Mouse (Mus musculus): ENCODE data around the gene Mdm2. TPM values are rescaled to one million over a fixed set of nuclear protein-coding genes. Genes with fewer than 3 reads are reported as not detected.
"Not testable (repeated sequence)": the region's sequence is repeated elsewhere in the genome, so short reads cannot be mapped to it uniquely, and the experiment has no call there.

The Mdm2 gene
- 10 to 100 TPM; 45.7 to 50.2 TPM for total RNA-seq (2021)
- long read RNA-seq, experiment 1, transcript Mdm2-201 (12 exons, 3,099 nt) = major isoform, 73 of 106 reads
- long read RNA-seq, experiment 1, partial matches to known transcripts = 25 of 106 reads
- long read RNA-seq, experiment 1, other reads (novel, unspliced or antisense) = 8 of 106 reads
- long read RNA-seq, experiment 2, transcript Mdm2-201 (12 exons, 3,099 nt) = major isoform, 52 of 80 reads
- long read RNA-seq, experiment 2, partial matches to known transcripts = 24 of 80 reads
- long read RNA-seq, experiment 2, other reads (novel, unspliced or antisense) = 4 of 80 reads

GRCm38 (mm10) chr10:117710604-117711141 lies at the start of gene Mdm2:
Gene Mdm2 (minus strand): TSS chr10:117710758.
- peak; percentile 98 for DNase-seq (ENCODE audit: low spot score)

GRCm38 (mm10) chr10:117759844-117760630 lies 49.5 kb upstream of the Mdm2 start:
- no peak for DNase-seq (ENCODE audit: low spot score)

GRCm38 (mm10) chr10:117758749-117759727 lies 48.5 kb upstream of the Mdm2 start:
- DNase-seq (ENCODE audit: low spot score) = no peak

GRCm38 (mm10) chr10:117758344-117758743 lies 47.8 kb upstream of the Mdm2 start:
- not testable (repeated sequence) for DNase-seq (ENCODE audit: low spot score)

GRCm38 (mm10) chr10:117757796-117758342 lies 47.3 kb upstream of the Mdm2 start:
- DNase-seq (ENCODE audit: low spot score) = no peak

GRCm38 (mm10) chr10:117757259-117757658 lies 46.7 kb upstream of the Mdm2 start:
- DNase-seq (ENCODE audit: low spot score) = no peak

GRCm38 (mm10) chr10:117756784-117757183 lies 46.2 kb upstream of the Mdm2 start:
- no peak for DNase-seq (ENCODE audit: low spot score)

GRCm38 (mm10) chr10:117755799-117756467 lies 45.4 kb upstream of the Mdm2 start:
- DNase-seq (ENCODE audit: low spot score) = no peak

- DNase-seq (ENCODE audit: low spot score) = no peak
These were observed 44.7 kb upstream of the Mdm2 start for GRCm38 (mm10) chr10:117755086-117755798.

GRCm38 (mm10) chr10:117754609-117754940 lies 44.0 kb upstream of the Mdm2 start:
- no peak for DNase-seq (ENCODE audit: low spot score)

GRCm38 (mm10) chr10:117753711-117754608 lies 43.4 kb upstream of the Mdm2 start:
- DNase-seq (ENCODE audit: low spot score) = no peak

- no peak for DNase-seq (ENCODE audit: low spot score)
These were observed 42.5 kb upstream of the Mdm2 start for GRCm38 (mm10) chr10:117752851-117753647.

GRCm38 (mm10) chr10:117752304-117752821 lies 41.8 kb upstream of the Mdm2 start:
- no peak for DNase-seq (ENCODE audit: low spot score)

- no peak for DNase-seq (ENCODE audit: low spot score)
These were observed 41.2 kb upstream of the Mdm2 start for GRCm38 (mm10) chr10:117751744-117752143.

- no peak for DNase-seq (ENCODE audit: low spot score)
These were observed 40.7 kb upstream of the Mdm2 start for GRCm38 (mm10) chr10:117751282-117751610.

- no peak for DNase-seq (ENCODE audit: low spot score)
These were observed 40.1 kb upstream of the Mdm2 start for GRCm38 (mm10) chr10:117750529-117751281.

GRCm38 (mm10) chr10:117749787-117750343 lies 39.3 kb upstream of the Mdm2 start:
- no peak for DNase-seq (ENCODE audit: low spot score)
